Mouse (Mus musculus) stomach, embryonic 14.5 days (tissue): Measurements from ENCODE around the gene Fshb. TPM values are rescaled to one million over a fixed set of nuclear protein-coding genes. Genes with fewer than 3 reads are reported as not detected.

ENCODE experiments used
- ATAC-seq: fragments of 200-750 bp; cut with Nextera tagmentation; 2 replicates; pipeline ENCODE4 v1.8.0; 2017; ENCODE audit warnings: low read depth, moderate TSS enrichment; ENCODE audit not compliant: insufficient number of reproducible peaks, insufficient read depth, low FRiP score
- H3K27ac ChIP-seq: fragments of 300-500 bp; sonication (generic); 2 replicates; pipeline ENCODE4 v1.5.1; 2014; ENCODE audit warnings: mild to moderate bottlenecking, low read length, moderate library complexity, mixed read lengths
- H3K27me3 ChIP-seq: fragments of 300-500 bp; sonication (generic); 2 replicates; pipeline ENCODE4 v1.6.1; 2014; ENCODE audit warnings: low read length, control low read depth, mixed read lengths; ENCODE audit not compliant: control insufficient read depth, insufficient read depth
- H3K36me3 ChIP-seq: fragments of 300-500 bp; sonication (generic); 2 replicates; pipeline ENCODE4 v1.6.1; 2014; ENCODE audit warnings: mild to moderate bottlenecking, control low read depth, low read length, moderate library complexity, mixed read lengths; ENCODE audit not compliant: control insufficient read depth, insufficient read depth
- H3K4me1 ChIP-seq: fragments of 300-500 bp; sonication (generic); 2 replicates; pipeline ENCODE4 v1.6.1; 2014; ENCODE audit warnings: low read length, control low read depth, mixed read lengths; ENCODE audit not compliant: control insufficient read depth, insufficient read depth
- H3K4me2 ChIP-seq: fragments of 300-500 bp; sonication (generic); replicated peaks from 2 replicates; pipeline ENCODE4 v1.6.1; 2014; ENCODE audit warnings: low read depth, low read length, control low read depth
- H3K4me3 ChIP-seq: fragments of 300-500 bp; sonication (generic); 2 replicates; pipeline ENCODE4 v1.5.1; 2014; ENCODE audit warnings: low read depth, low read length, control low read depth
- H3K9ac ChIP-seq: fragments of 300-500 bp; sonication (generic); replicated peaks from 2 replicates; pipeline ENCODE4 v1.6.1; 2014; ENCODE audit warnings: low read depth, mild to moderate bottlenecking, control low read depth, low read length, moderate library complexity, mixed read lengths
- H3K9me3 ChIP-seq: fragments of 300-500 bp; sonication (generic); 2 replicates; pipeline ENCODE4 v1.6.1; 2016; ENCODE audit warnings: low read depth, low read length, control low read depth; ENCODE audit not compliant: control insufficient read depth
- WGBS: fragments of 180-500 bp; shearing (Covaris S2); extraction: QIAGEN DNeasy Blood & Tissue Kit; methylation state at CpG from one replicate; pipeline ENCODE4 v1.1.7; 2014; 5-methylcytosine and 5-hydroxymethylcytosine counted together
- polyA plus RNA-seq: library from polyadenylated mRNA; unstranded; fragments of >200 nt; fragmentation: Nextera tagmentation; extraction: Ambion mirVana; gene quantifications from 2 replicates; pipeline ENCODE4 v1.2.1, GENCODE M21; 2014

Gene Fshb
- polyA plus RNA-seq, 1 experiment from 2014 or later, result not detected

DNA sequence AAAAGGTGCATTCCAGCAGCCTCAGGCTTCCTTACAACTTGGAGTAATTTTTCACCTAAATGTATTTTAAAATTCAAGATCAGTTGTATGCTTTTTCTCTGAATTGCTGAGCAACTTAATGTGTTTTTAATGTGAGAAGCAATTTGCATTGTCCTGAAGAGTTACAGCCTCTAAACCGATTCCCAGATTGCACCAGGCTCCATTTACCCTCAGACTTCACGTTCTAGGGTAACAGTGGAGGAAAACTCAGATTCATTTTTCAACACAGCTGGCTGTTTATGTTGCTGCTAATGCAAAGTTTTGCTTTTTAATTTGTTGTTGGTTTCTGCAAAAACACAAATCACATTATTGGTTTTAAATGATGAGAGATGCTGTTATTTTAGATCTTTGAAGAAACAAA is 40.1 kb downstream of the Fshb start:
- H3K9ac ChIP-seq, result no peak overlapping the region
- 35% methylated on average over 2 of the region's 2 CpGs for WGBS
- no peaks in the 10 kb centered on the region for H3K27me3 ChIP-seq
- no peak for ATAC-seq
- H3K36me3 ChIP-seq, result no peaks in the 10 kb centered on the region
- H3K4me1 ChIP-seq, result no peaks in the 10 kb centered on the region
- no peaks in the 10 kb centered on the region for H3K9me3 ChIP-seq
- H3K4me3 ChIP-seq, result no peak overlapping the region
- H3K4me2 ChIP-seq, result no peak overlapping the region
- H3K27ac ChIP-seq, result no peak overlapping the region

DNA sequence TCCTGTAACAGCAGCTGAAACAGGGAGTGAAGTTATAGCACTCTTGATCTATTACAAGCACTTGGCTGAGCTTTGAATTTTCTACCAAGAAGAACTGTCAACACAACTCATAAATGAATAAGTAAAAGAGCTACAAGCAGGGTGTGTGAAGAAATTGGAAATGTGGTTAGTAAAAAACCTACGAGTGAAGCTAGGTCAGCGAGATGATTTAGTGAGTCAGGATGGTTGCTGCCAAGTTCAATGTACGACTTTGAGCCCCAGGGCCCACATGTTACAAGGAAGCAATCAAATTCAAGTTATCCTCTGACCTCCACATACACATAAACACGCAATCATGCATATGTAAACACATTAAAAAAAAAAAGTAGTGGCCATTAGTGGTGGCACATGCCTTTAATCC is 46.3 kb downstream of the Fshb start:
- Histone ChIP-seq H3K9me3 (no peaks in the 10 kb centered on the region), H3K9ac (no peak overlapping the region), H3K36me3 (no peaks in the 10 kb centered on the region), H3K27me3 (no peaks in the 10 kb centered on the region), H3K4me2 (no peak overlapping the region), H3K4me3 (no peak overlapping the region), H3K4me1 (no peaks in the 10 kb centered on the region), H3K27ac (no peak overlapping the region)
- 84% methylated on average over 4 of the region's 4 CpGs for WGBS
- no peak for ATAC-seq

DNA sequence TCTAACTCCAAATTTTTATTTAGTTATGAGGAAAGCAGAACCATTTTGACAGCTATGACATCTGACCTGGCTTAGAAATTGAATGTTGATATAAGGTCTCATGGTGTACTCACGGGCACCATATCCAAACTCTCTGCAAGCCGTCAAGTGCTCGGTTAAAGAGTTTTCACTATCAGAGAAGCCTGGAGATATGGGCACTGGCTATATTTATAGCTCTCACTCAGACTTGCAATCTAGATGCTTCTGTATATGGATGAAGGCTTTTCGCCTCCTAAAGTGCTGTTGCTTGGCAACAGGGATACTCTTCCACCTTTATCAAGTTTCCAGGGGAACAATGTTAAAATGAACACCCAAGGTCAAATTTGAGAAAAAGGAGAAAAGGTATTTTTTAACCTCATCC is 47.1 kb downstream of the Fshb start:
- no peaks in the 10 kb centered on the region for H3K27me3 ChIP-seq
- 73% methylated on average over 4 of the region's 4 CpGs for WGBS
- no peaks in the 10 kb centered on the region for H3K9me3 ChIP-seq
- H3K27ac ChIP-seq, result no peak overlapping the region
- H3K4me2 ChIP-seq, result no peak overlapping the region
- H3K4me1 ChIP-seq, result no peaks in the 10 kb centered on the region
- no peaks in the 10 kb centered on the region for H3K36me3 ChIP-seq
- ATAC-seq, result no peak
- no peak overlapping the region for H3K9ac ChIP-seq
- H3K4me3 ChIP-seq, result no peak overlapping the region

DNA sequence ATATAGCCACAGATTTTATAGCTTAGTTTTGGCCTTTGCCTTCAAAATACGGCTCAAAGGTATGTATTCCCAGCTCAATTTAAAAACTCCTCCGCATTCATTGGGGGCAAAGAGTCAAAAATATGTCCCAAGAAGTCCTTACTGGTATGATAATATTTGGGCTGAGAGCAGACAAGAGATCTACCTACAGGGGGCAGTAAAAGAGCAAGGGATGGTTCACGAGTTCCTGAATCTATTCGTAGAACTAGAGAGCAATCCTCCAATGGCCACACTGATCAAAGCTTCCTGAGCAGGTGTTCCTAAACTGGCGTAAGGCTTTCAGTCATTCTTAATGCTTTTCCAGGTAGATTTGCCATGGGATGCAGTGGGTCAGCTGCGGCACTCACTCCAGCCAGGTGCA is 49.3 kb downstream of the Fshb start:
- 78% methylated on average over 6 of the region's 6 CpGs for WGBS
- H3K27ac ChIP-seq, result no peak overlapping the region
- H3K4me3 ChIP-seq, result no peak overlapping the region
- H3K9ac ChIP-seq, result no peak overlapping the region
- no peak overlapping the region for H3K4me2 ChIP-seq
- H3K36me3 ChIP-seq, result no peaks in the 10 kb centered on the region
- no peaks in the 10 kb centered on the region for H3K4me1 ChIP-seq
- no peaks in the 10 kb centered on the region for H3K27me3 ChIP-seq
- ATAC-seq, result no peak
- no peaks in the 10 kb centered on the region for H3K9me3 ChIP-seq

DNA sequence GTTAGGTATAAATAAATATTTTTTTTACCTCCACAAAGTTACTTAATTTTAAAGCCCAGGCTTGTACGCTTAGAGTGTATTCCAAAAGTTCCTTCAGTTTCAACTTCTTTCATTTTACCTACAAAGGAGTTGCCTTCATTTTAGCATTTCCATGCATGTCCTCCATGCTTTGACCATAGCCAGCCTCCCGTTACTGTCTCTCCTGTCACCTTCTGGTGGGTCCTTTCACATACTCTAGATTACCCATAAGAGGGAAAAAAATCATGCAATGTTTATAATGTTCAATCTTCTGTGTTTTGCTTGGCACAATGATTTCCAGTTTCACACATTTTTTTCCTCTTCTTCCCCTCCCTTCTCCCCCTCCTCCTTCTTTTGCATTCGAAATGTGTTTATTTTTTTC is 53.1 kb downstream of the Fshb start:
- no peak overlapping the region for H3K4me3 ChIP-seq
- no peaks in the 10 kb centered on the region for H3K4me1 ChIP-seq
- no peaks in the 10 kb centered on the region for H3K27me3 ChIP-seq
- no peak for ATAC-seq
- no peaks in the 10 kb centered on the region for H3K9me3 ChIP-seq
- no peak overlapping the region for H3K27ac ChIP-seq
- H3K36me3 ChIP-seq, result no peaks in the 10 kb centered on the region
- WGBS, result 76% methylated on average over 3 of the region's 3 CpGs
- H3K4me2 ChIP-seq, result no peak overlapping the region
- H3K9ac ChIP-seq, result no peak overlapping the region

Other genes with a start within 250 kb of the Fshb start
- gene Arl14ep, start 85.2 kb downstream of the Fshb start, polyA plus RNA-seq, result 50.1 and 53.9 TPM in 2 replicates
- 0.55 and 0.80 TPM in 2 replicates for gene Kcna4, start 231.0 kb upstream of the Fshb start, polyA plus RNA-seq